Mouse (Mus musculus) c-Kit-positive CD71-positive TER-119-positive erythroid progenitor cells, embryonic 14.5 days (primary cell): Measurements from ENCODE around the gene Stoml3.

Source experiments
- DNase-seq: peaks from one replicate; pipeline ENCODE4 v3.0.0-alpha.2; 2013; ENCODE audit warnings: low spot score

Stoml3 gene

GRCm38 (mm10) chr3:53488353-53488752 is at the start of gene Stoml3:
Gene Stoml3 (plus strand): TSS chr3:53488653.
- DNase-seq, result no peak

- no peak for DNase-seq
These were observed 42.9 kb upstream of the Stoml3 start for GRCm38 (mm10) chr3:53445540-53445939.

GRCm38 (mm10) chr3:53446801-53447200 is 41.7 kb upstream of the Stoml3 start:
- DNase-seq, result no peak

GRCm38 (mm10) chr3:53448208-53448607 is 40.2 kb upstream of the Stoml3 start:
- DNase-seq, result peak; percentile 61

GRCm38 (mm10) chr3:53450666-53451065 is 37.8 kb upstream of the Stoml3 start:
- no peak for DNase-seq

GRCm38 (mm10) chr3:53452351-53452750 is 36.1 kb upstream of the Stoml3 start:
- no peak for DNase-seq

GRCm38 (mm10) chr3:53453346-53453745 is 35.1 kb upstream of the Stoml3 start:
- DNase-seq, result no peak

GRCm38 (mm10) chr3:53454005-53454404 is 34.4 kb upstream of the Stoml3 start:
- DNase-seq, result no peak

GRCm38 (mm10) chr3:53454561-53454960 is 33.9 kb upstream of the Stoml3 start:
- no peak for DNase-seq

GRCm38 (mm10) chr3:53454984-53455383 is 33.5 kb upstream of the Stoml3 start:
- no peak for DNase-seq

- DNase-seq, result no peak
These were observed 30.7 kb upstream of the Stoml3 start for GRCm38 (mm10) chr3:53457750-53458149.

- no peak for DNase-seq
These were observed 28.3 kb upstream of the Stoml3 start for GRCm38 (mm10) chr3:53460106-53460505.

GRCm38 (mm10) chr3:53462701-53463045 is 25.8 kb upstream of the Stoml3 start:
- DNase-seq, result peak; percentile 34

GRCm38 (mm10) chr3:53463046-53463764 is 25.2 kb upstream of the Stoml3 start, which contains the start of the genes Nhlrc3 and Proser1:
Gene Nhlrc3 (minus strand): TSS chr3:53463332.
Gene Proser1 (plus strand): TSS chr3:53463666.
- DNase-seq, result peak; percentile 85

GRCm38 (mm10) chr3:53463765-53464114 is 24.7 kb upstream of the Stoml3 start:
- DNase-seq, result no peak

GRCm38 (mm10) chr3:53464146-53464698 is 24.2 kb upstream of the Stoml3 start:
- DNase-seq, result peak; percentile 45

- peak; percentile 13 for DNase-seq
These were observed 23.1 kb upstream of the Stoml3 start for GRCm38 (mm10) chr3:53465330-53465729.

- no peak for DNase-seq
These were observed 22.0 kb upstream of the Stoml3 start for GRCm38 (mm10) chr3:53466481-53466880.

- no peak for DNase-seq
These were observed 21.1 kb upstream of the Stoml3 start for GRCm38 (mm10) chr3:53467356-53467755.

- no peak for DNase-seq
These were observed 18.8 kb upstream of the Stoml3 start for GRCm38 (mm10) chr3:53469650-53470049.

GRCm38 (mm10) chr3:53472061-53472460 is 16.4 kb upstream of the Stoml3 start:
- DNase-seq, result no peak

GRCm38 (mm10) chr3:53474179-53474578 is 14.3 kb upstream of the Stoml3 start:
- DNase-seq, result no peak

GRCm38 (mm10) chr3:53475889-53476288 is 12.6 kb upstream of the Stoml3 start:
- DNase-seq, result peak; percentile 5

GRCm38 (mm10) chr3:53477468-53477867 is 11.0 kb upstream of the Stoml3 start:
- no peak for DNase-seq
